Mouse (Mus musculus) ES-E14 (cell line): Measurements from ENCODE around the gene Nt5c1a. TPM values are rescaled to one million over a fixed set of nuclear protein-coding genes. Genes with fewer than 3 reads are reported as not detected.

ENCODE experiments used
- DNase-seq: peaks from one replicate; pipeline ENCODE4 v3.0.0-alpha.2; 2013; ENCODE audit warnings: low read depth, low spot score
- H3K27ac ChIP-seq: 2 replicates; pipeline ENCODE4 v1.5.1; 2012; ENCODE audit warnings: low read depth, mild to moderate bottlenecking, low read length, moderate library complexity, mixed read lengths; ENCODE audit not compliant: poor library complexity, insufficient read depth, severe bottlenecking
- H3K36me3 ChIP-seq: 2 replicates; pipeline ENCODE4 v1.6.1; 2012; ENCODE audit warnings: mild to moderate bottlenecking, low read length, moderate library complexity, mixed read lengths; ENCODE audit not compliant: control insufficient read depth, poor library complexity, insufficient read depth, severe bottlenecking
- H3K4me1 ChIP-seq, 2 experiments: fragments of 150-350 bp in 1 of 2; sonication (generic) in 1 of 2; 2 replicates each; pipeline ENCODE4 v1.6.1; 2012; ENCODE audit warnings: low read length in 2 of 2, mild to moderate bottlenecking in 1 of 2, mixed read lengths in 1 of 2; ENCODE audit not compliant: control insufficient read depth in 2 of 2, insufficient read depth in 2 of 2, poor library complexity in 1 of 2
- H3K4me3 ChIP-seq, 2 experiments: fragments of 150-350 bp in 1 of 2; sonication (generic) in 1 of 2; 2 replicates each; pipeline ENCODE4 v1.5.1; 2012; ENCODE audit warnings: low read length in 2 of 2, low read depth in 1 of 2, mild to moderate bottlenecking in 1 of 2, mixed read lengths in 1 of 2; ENCODE audit not compliant: insufficient read depth in 1 of 2, poor library complexity in 1 of 2, severe bottlenecking in 1 of 2
- H3K9ac ChIP-seq: 2 replicates; pipeline ENCODE4 v1.6.1; 2012; ENCODE audit warnings: low read depth, mild to moderate bottlenecking, low read length, mixed read lengths; ENCODE audit not compliant: poor library complexity, insufficient read depth, severe bottlenecking
- H3K9me3 ChIP-seq: fragments of 150-350 bp; sonication (generic); 2 replicates; pipeline ENCODE4 v1.6.1; 2012; ENCODE audit warnings: low read depth, mild to moderate bottlenecking, low read length; ENCODE audit not compliant: control insufficient read depth, insufficient read depth
- CHD2 ChIP-seq: IDR thresholded peaks from 2 replicates; pipeline ENCODE4 v1.6.1; 2014; ENCODE audit warnings: mild to moderate bottlenecking, low read depth, low read length, inconsistent platforms
- HCFC1 ChIP-seq: IDR thresholded peaks from 2 replicates; pipeline ENCODE4 v1.6.1; 2012; ENCODE audit warnings: low read length, inconsistent platforms, borderline replicate concordance; ENCODE audit not compliant: insufficient read depth
- MAFK ChIP-seq: IDR thresholded peaks from 2 replicates; pipeline ENCODE4 v1.6.1; 2014; ENCODE audit warnings: mild to moderate bottlenecking, low read depth, low read length, inconsistent platforms; ENCODE audit not compliant: insufficient read depth
- ZC3H11A ChIP-seq: IDR thresholded peaks from 2 replicates; pipeline ENCODE4 v1.6.1; 2012; ENCODE audit warnings: low read depth, mild to moderate bottlenecking, inconsistent platforms, low read length, borderline replicate concordance
- ZNF384 ChIP-seq: IDR thresholded peaks from 2 replicates; pipeline ENCODE4 v1.6.1; 2012; ENCODE audit warnings: low read depth, low read length, inconsistent platforms
- in situ Hi-C, 2 experiments: fragments of 600-800 bp; cut with MboI; formaldehyde crosslinking; loops; one replicate each; pipeline ENCODE4 v1.15.1; 2025; ENCODE audit warnings: low sequenced_read_pairs in 2 of 2, inconsistent platforms in 1 of 2; ENCODE audit not compliant: unreplicated experiment in 2 of 2
- total RNA-seq: library from RNA; depleted of rRNA; stranded (reverse); fragments of 300-350 nt; gene quantifications from 2 replicates; pipeline ENCODE4 v1.2.3, GENCODE M21; 2012

Nt5c1a gene
- total RNA-seq, 1 experiment = not detected

- Histone ChIP-seq H3K4me1 (peaks cover 0 to 4% of the 10 kb centered on the region in 2 experiments; a peak in 1 of 4 replicates), H3K9ac (no peak overlapping the region), H3K4me3 (peak overlapping the region; percentile 38 to 41; a peak in 2 of 4 replicates), H3K36me3 (no peaks in the 10 kb centered on the region), H3K9me3 (no peaks in the 10 kb centered on the region), H3K27ac (no peak overlapping the region)
- TF ChIP-seq CHD2 = no peak
- TF ChIP-seq ZNF384 = no peak
- TF ChIP-seq HCFC1 = no peak
- no peak for TF ChIP-seq ZC3H11A
- TF ChIP-seq MAFK = no peak
- in situ Hi-C loops = no loop called here
- DNase-seq = no peak
These were observed 753 bp downstream of the Nt5c1a start for GRCm38 (mm10) chr4:123202094-123202420.

DNA sequence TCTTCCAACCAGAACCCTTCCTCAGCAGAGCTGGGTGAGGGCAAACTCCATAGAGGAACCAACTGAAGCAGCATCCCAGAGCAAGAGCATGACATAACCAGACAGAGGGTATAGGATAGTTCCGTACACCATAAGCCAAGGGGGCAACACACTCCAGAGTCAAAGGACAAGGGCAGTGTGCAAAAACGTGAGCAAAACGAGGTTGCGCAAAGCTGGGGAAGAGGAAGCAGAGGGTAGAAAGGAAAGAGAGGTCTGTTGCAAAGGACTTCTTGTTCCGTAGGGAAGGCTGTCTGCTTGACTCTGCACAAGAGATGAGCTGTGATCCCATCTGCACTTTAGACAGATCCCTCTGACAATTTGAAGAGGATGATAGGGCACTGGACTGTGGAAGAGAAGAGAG, 6.0 kb downstream of the Nt5c1a start:
- DNase-seq = no peak
- TF ChIP-seq ZNF384 (no peak), MAFK (no peak), HCFC1 (no peak), CHD2 (no peak), ZC3H11A (no peak)

GRCm38 (mm10) chr4:123210996-123211395, 9.7 kb downstream of the Nt5c1a start:
- no peak overlapping the region for H3K9ac ChIP-seq
- TF ChIP-seq MAFK = no peak
- TF ChIP-seq ZNF384 = peak; percentile 83
- TF ChIP-seq ZC3H11A = no peak
- no peak for TF ChIP-seq CHD2
- TF ChIP-seq HCFC1 = no peak
- H3K4me1 ChIP-seq = no peaks in the 10 kb centered on the region
- H3K36me3 ChIP-seq = no peaks in the 10 kb centered on the region
- no peak overlapping the region for H3K27ac ChIP-seq
- in situ Hi-C loops = no loop called here
- no peak overlapping the region for H3K4me3 ChIP-seq
- no peak for DNase-seq
- no peaks in the 10 kb centered on the region for H3K9me3 ChIP-seq

More for the DNA sequence above, 6.0 kb downstream of the Nt5c1a start:
- in situ Hi-C loops = no loop called here
- Histone ChIP-seq H3K36me3 (no peaks in the 10 kb centered on the region), H3K4me1 (peaks cover 0 to under 1% of the 10 kb centered on the region in 2 experiments; a peak in 1 of 4 replicates), H3K9me3 (no peaks in the 10 kb centered on the region), H3K27ac (no peak overlapping the region), H3K4me3 (no peak overlapping the region), H3K9ac (no peak overlapping the region)

GRCm38 (mm10) chr4:123211453-123211852, 10.1 kb downstream of the Nt5c1a start:
- Histone ChIP-seq H3K36me3 (no peaks in the 10 kb centered on the region), H3K4me3 (no peak overlapping the region), H3K4me1 (no peaks in the 10 kb centered on the region), H3K9ac (no peak overlapping the region), H3K9me3 (no peaks in the 10 kb centered on the region), H3K27ac (no peak overlapping the region)
- no peak for DNase-seq
- in situ Hi-C loops = no loop called here
- TF ChIP-seq CHD2 (no peak), HCFC1 (no peak), ZNF384 (no peak), ZC3H11A (no peak), MAFK (no peak)

- Histone ChIP-seq H3K9me3 (no peaks in the 10 kb centered on the region), H3K27ac (no peak overlapping the region), H3K36me3 (no peaks in the 10 kb centered on the region), H3K4me1 (no peaks in the 10 kb centered on the region), H3K4me3 (no peak overlapping the region), H3K9ac (no peak overlapping the region)
- no peak for DNase-seq
- in situ Hi-C loops = no loop called here
- no peak for TF ChIP-seq ZC3H11A
- no peak for TF ChIP-seq CHD2
- TF ChIP-seq ZNF384 = no peak
- no peak for TF ChIP-seq HCFC1
- no peak for TF ChIP-seq MAFK
These were observed 11.0 kb downstream of the Nt5c1a start for GRCm38 (mm10) chr4:123212330-123212729.
